Comparison of ENCODE assay signal across 22 mouse cellular contexts in the genomic region with DNA sequence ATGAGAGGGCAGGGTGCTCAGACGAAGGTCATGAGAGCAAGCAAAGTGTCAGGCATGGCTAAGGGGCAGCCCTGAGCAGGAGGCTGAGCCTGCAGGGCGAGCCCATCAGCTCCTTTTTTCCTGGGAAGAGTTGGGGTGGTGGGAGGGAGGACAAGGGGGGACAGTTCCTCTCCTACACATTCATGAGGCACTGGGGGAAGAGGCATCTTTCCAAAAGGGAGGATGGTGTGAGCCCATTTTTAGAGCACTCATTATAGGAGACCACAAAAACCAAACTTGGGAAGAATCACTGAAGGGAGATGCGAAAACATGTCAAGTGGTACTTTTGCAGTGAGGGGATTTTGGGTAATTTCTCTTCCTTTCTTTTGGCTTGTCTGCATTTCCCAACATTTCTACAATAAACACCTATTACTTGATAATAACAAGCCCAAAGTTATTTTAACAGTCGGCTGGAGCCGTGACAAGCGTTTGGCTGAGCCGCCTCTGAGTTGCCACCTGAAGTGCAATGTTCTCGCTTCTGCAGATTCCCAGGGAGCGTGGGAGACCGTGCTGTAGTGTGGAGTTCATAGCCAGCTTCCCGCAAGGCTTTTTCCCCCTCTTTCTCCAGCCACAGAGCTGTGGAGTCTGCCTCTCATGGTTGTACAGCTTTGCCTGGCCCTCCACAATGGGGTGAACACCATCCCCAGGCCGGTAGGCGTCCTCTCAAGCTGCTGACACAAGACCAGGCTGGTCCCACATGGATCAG.
A peak's percentile ranks its signal among the peaks of the same experiment; 100 is the strongest.
DNase-seq lines count a peak whose midpoint lies in the region; ATAC-seq lines count a peak whose summit lies in the region.
"Had no signal": no experiment of that assay in that cellular context is flagged by ENCODE, and none has a peak within 500 bp of the region (broad histone marks: within the 10 kb centered on the region; RNA-seq: fewer than 3 reads in every experiment).

No protein-coding gene starts in this region.

- H3K27ac ChIP-seq in forebrain, embryonic 13.5 days: no peak overlapping the region
- H3K27ac ChIP-seq: forebrain, embryonic 12.5 days; limb, embryonic 13.5 days; liver, embryonic 13.5 days had no signal

- no peak overlapping the region for H3K9ac ChIP-seq in forebrain, embryonic 13.5 days
- H3K9ac ChIP-seq: forebrain, embryonic 12.5 days; limb, embryonic 13.5 days; liver, embryonic 13.5 days; lung, embryonic 14.5 days had no signal

- no peaks in the 10 kb centered on the region for H3K36me3 ChIP-seq in forebrain, embryonic 13.5 days (ENCODE audit: poor library complexity, severe bottlenecking)
- H3K36me3 ChIP-seq: forebrain, embryonic 12.5 days; limb, embryonic 13.5 days; liver, embryonic 13.5 days had no signal

- no peak for ATAC-seq in forebrain, embryonic 13.5 days
- ATAC-seq: midbrain, embryonic 16.5 days had no signal

- 88% methylated on average over 13 of the region's 13 CpGs for WGBS in forebrain, embryonic 13.5 days

- H3K4me3 ChIP-seq in forebrain, embryonic 13.5 days: no peak overlapping the region
- H3K4me3 ChIP-seq: forebrain, embryonic 12.5 days; limb, embryonic 13.5 days; liver, embryonic 13.5 days had no signal

- DNase-seq in layer of hippocampus, adult 9-11 months: peak; percentile 44
- DNase-seq in layer of hippocampus, postnatal 36 days: no peak
- DNase-seq in frontal cortex, postnatal 36 days (ENCODE audit: low spot score in 2 of 2): peak; percentile 79 to 87
- peak; percentile 80 for DNase-seq in left cerebral cortex, postnatal 36 days (ENCODE audit: low spot score in 2 of 2)
- DNase-seq in telencephalon, adult 2 months (ENCODE audit: low read depth, low spot score): peak; percentile 89
- no peak for DNase-seq in gastrocnemius, adult 8-10 months (ENCODE audit: low spot score in 2 of 2)
- DNase-seq in spleen, adult 12 weeks (ENCODE audit: low spot score): no peak
- DNase-seq: adrenal gland, postnatal 25 days; cerebellum, adult 11-12 months; heart, postnatal 10 days; kidney, adult 2 months; kidney, postnatal 10 days; liver, embryonic 13.5 days; lung, embryonic 14.5 days; lung, postnatal 4 days; thymus, postnatal 4 days had no signal

- peaks cover 10% of the 10 kb centered on the region for H3K9me3 ChIP-seq in forebrain, embryonic 13.5 days (replicated peaks)
- H3K9me3 ChIP-seq: limb, embryonic 13.5 days had no signal

- H3K27me3 ChIP-seq in forebrain, embryonic 13.5 days: no peaks in the 10 kb centered on the region
- H3K27me3 ChIP-seq: CH12.LX; forebrain, embryonic 12.5 days; limb, embryonic 13.5 days; liver, embryonic 13.5 days had no signal

- H3K4me1 ChIP-seq in forebrain, embryonic 13.5 days: no peaks in the 10 kb centered on the region
- H3K4me1 ChIP-seq: forebrain, embryonic 12.5 days; limb, embryonic 13.5 days; liver, embryonic 13.5 days had no signal

- H3K4me2 ChIP-seq in forebrain, embryonic 13.5 days: no peak overlapping the region
- H3K4me2 ChIP-seq: forebrain, embryonic 12.5 days; heart, embryonic 11.5 days; limb, embryonic 13.5 days; liver, embryonic 13.5 days; lung, embryonic 14.5 days had no signal

- intact Hi-C loops in left cerebral cortex, postnatal 36 days (cut with DNase I): no loop called here

Comparison
In these comparisons a context has a peak if more than half of its experiments do, and no peak if none do; other contexts are left out.
1. DNase-seq: peak in layer of hippocampus, adult 9-11 months (single experiment), frontal cortex, postnatal 36 days (2 of 2), left cerebral cortex, postnatal 36 days (2 of 2) and telencephalon, adult 2 months (single experiment); none in layer of hippocampus, postnatal 36 days (0 of 2), gastrocnemius, adult 8-10 months (0 of 2) and spleen, adult 12 weeks (single experiment).